In genomic region chr3:51358660-51359557, GRCm38 (mm10) we compare ENCODE assay signal across 8 mouse cellular contexts. TPM values are rescaled to one million over a fixed set of nuclear protein-coding genes. Genes with fewer than 3 reads are reported as not detected.
A peak's percentile ranks its signal among the peaks of the same experiment; 100 is the strongest.
DNase-seq lines count a peak whose midpoint lies in the region; ATAC-seq and TF ChIP-seq lines count a peak whose summit lies in the region.

No protein-coding gene starts in this region.

- intact Hi-C loops in left cerebral cortex, adult 2 months (cut with DNase I), result no loop called here

- H3K36me3 ChIP-seq in hindbrain, embryonic 12.5 days, result no peaks in the 10 kb centered on the region

- peaks cover 31% of the 10 kb centered on the region for H3K27me3 ChIP-seq in hindbrain, embryonic 12.5 days

- no peak for TF ChIP-seq CTCF in left cerebral cortex, adult 2 months (IDR thresholded peaks at IDR 0.05)

- H3K27ac ChIP-seq in hindbrain, embryonic 12.5 days, result no peak overlapping the region
- H3K27ac ChIP-seq in left cerebral cortex, adult 2 months, result no peak overlapping the region

- H3K4me2 ChIP-seq in hindbrain, embryonic 12.5 days (replicated peaks), result peak overlapping the region; percentile 56

- WGBS in hindbrain, embryonic 12.5 days, result under 1% methylated on average over 50 of the region's 50 CpGs

- no peaks in the 10 kb centered on the region for H3K9me3 ChIP-seq in hindbrain, embryonic 12.5 days (replicated peaks)

- DNase-seq in NIH3T3 (ENCODE audit: low read depth), result peak; percentile 92
- DNase-seq in cerebellum, adult 9-10 months, result peak; percentile 54
- peak; percentile 41 to 66 for DNase-seq in frontal cortex, postnatal 14 days (ENCODE audit: low spot score in 2 of 2)
- DNase-seq in left cerebral cortex, adult 2 months (ENCODE audit: extremely low spot score in 1 of 2, low spot score in 2 of 2), result peak; percentile 37 to 56
- DNase-seq in lung, postnatal 4 days, result peak; percentile 62 to 81
- DNase-seq in right cerebral cortex, adult 18-20 months, result peak; percentile 55
- peak; percentile 75 for DNase-seq in urinary bladder, postnatal 25 days (ENCODE audit: low spot score)

- H3K9ac ChIP-seq in hindbrain, embryonic 12.5 days, result peak overlapping the region; percentile 57

- H3K4me3 ChIP-seq in hindbrain, embryonic 12.5 days, result peak overlapping the region; percentile 47
- H3K4me3 ChIP-seq in left cerebral cortex, adult 2 months, result peak overlapping the region; percentile 42

- peak; percentile 67 for ATAC-seq in hindbrain, embryonic 12.5 days (ENCODE audit: low FRiP score)

- H3K4me1 ChIP-seq in hindbrain, embryonic 12.5 days, result peaks cover 4% of the 10 kb centered on the region

RNA-seq across cellular contexts. Expression of gene Elf2, which starts 18.4 kb away (rescaled TPM):
- 41.4 and 46.7 TPM in 2 replicates for polyA plus RNA-seq in hindbrain, embryonic 12.5 days (2016; fragmentation: Nextera tagmentation; extraction: Ambion mirVana)
- total RNA-seq in left cerebral cortex, adult 2 months (2021), result 10 to 100 TPM; 48.5 to 51.8 TPM

RNA-seq across cellular contexts. Expression of gene Mgarp, which starts 37.6 kb away (rescaled TPM):
- polyA plus RNA-seq in hindbrain, embryonic 12.5 days (2016; fragmentation: Nextera tagmentation; extraction: Ambion mirVana), result 5.0 and 5.3 TPM in 2 replicates
- not detected for total RNA-seq in left cerebral cortex, adult 2 months (2021)

RNA-seq across cellular contexts. Expression of gene Ndufc1, which starts 49.9 kb away (rescaled TPM):
- 692 and 752 TPM in 2 replicates for polyA plus RNA-seq in hindbrain, embryonic 12.5 days (2016; fragmentation: Nextera tagmentation; extraction: Ambion mirVana)
- total RNA-seq in left cerebral cortex, adult 2 months (2021), result 100 to 1,000 TPM; 286 to 307 TPM

RNA-seq across cellular contexts. Expression of gene Naa15, which starts 56.0 kb away (rescaled TPM):
- 68.1 and 69.0 TPM in 2 replicates for polyA plus RNA-seq in hindbrain, embryonic 12.5 days (2016; fragmentation: Nextera tagmentation; extraction: Ambion mirVana)
- total RNA-seq in left cerebral cortex, adult 2 months (2021), result 10 to 100 TPM; 50.1 to 54.6 TPM
